Mouse (Mus musculus) c-Kit-positive CD71-negative TER-119-negative erythroid progenitor cells, embryonic 14.5 days (primary cell): ENCODE measurements around the gene Ptprs.

Experiments used
- DNase-seq: peaks from one replicate; pipeline ENCODE4 v3.0.0-alpha.2; 2013; ENCODE audit warnings: low read depth

Ptprs gene

DNA sequence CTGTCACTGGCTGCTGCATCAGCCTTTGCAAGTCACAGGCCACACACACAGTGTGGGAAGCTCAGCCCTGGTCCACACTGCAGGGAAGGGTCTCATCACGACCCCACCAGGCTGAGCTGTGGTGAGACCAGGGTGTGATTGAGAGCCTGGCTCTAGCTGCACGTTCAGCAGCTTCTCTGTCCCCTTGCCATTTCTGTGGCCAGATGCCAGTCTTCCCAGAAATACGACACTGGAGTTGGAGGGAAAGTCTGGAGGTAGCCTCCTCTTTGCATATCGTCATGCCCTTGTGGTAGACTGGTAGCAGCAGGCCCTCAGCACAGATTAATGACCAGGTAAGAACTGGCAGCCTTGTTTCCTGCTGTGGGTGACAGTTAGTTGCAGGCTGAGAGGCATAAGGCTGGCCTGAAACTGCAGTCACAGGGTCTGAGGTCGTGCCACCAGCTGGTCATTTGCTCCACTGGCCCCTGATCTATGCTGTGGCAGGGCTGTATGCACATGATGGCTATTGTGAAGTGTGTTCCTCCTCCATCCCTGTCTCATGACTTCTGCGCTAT is 96.9 kb downstream of the Ptprs start:
- no peak for DNase-seq

- DNase-seq = no peak
Observed at GRCm38 (mm10) chr17:56374851-56375250, 101.4 kb downstream of the Ptprs start.

DNA sequence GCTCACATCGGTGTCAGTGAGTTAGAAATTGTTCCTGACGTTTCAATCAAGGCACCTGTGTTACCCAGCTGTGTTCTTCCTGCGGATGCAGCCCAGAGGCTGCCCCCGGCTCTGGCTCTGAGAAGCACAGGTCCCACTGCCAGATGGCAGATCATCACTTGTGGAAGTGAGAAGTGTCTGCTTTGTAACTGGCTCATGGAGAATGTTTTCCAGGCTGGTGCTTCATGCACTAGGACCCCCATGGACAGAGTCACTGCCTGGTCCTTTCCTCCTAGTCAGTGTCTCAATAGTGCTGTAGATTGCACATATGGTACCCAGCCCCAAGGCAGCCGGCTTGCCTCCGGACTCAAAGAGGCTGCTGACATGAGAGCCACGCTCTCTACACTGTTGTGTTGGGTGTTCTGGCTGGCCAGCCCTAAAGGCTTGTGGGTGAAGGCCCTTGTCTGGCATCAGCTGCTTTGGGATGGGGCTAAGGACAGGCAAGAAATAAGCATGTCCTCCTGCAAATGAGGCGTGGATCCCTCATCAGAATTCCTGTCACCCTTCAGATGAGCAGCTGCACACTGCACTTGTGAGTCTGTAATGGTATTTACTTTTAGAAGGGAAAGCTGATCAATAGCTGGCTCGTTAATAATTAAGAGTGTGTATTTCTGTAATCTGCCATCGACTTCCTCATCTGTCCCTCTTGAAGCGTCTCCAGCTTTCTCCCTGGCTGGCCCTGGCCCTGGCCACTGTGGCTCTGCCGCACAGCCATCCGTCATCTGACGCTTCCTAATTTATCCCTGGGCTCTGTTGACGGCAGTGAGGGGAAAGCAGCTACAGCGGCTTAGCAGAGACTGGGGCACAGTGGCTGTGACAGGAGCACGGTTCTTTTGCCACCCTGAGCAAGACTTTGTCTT is 102.9 kb downstream of the Ptprs start:
- DNase-seq = no peak

GRCm38 (mm10) chr17:56372109-56372508 is 104.2 kb downstream of the Ptprs start:
- DNase-seq = no peak

- DNase-seq = no peak
Observed at GRCm38 (mm10) chr17:56371029-56371660, 105.1 kb downstream of the Ptprs start.

DNA sequence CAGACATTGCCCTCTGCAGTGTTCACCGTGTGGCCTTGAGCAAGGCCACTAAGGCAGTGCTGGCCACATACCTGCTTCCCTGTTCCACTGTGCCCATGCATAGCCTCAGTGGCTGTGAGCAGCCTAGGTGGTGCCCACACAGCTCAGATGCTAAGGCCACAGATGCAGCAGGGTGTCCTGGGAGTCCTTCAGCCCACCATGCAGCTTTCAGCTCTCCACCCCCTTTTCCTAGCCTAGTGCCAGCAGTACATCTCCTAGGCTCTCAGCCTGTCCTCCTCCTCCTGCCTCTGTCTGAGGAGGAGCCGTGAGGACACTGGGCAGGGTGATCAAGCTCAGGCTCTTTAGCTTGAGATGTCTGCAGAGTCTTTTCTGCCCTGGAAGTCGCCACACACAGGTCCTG is 106.2 kb downstream of the Ptprs start:
- no peak for DNase-seq

- no peak for DNase-seq
Observed at GRCm38 (mm10) chr17:56368291-56368790, 107.9 kb downstream of the Ptprs start.

DNA sequence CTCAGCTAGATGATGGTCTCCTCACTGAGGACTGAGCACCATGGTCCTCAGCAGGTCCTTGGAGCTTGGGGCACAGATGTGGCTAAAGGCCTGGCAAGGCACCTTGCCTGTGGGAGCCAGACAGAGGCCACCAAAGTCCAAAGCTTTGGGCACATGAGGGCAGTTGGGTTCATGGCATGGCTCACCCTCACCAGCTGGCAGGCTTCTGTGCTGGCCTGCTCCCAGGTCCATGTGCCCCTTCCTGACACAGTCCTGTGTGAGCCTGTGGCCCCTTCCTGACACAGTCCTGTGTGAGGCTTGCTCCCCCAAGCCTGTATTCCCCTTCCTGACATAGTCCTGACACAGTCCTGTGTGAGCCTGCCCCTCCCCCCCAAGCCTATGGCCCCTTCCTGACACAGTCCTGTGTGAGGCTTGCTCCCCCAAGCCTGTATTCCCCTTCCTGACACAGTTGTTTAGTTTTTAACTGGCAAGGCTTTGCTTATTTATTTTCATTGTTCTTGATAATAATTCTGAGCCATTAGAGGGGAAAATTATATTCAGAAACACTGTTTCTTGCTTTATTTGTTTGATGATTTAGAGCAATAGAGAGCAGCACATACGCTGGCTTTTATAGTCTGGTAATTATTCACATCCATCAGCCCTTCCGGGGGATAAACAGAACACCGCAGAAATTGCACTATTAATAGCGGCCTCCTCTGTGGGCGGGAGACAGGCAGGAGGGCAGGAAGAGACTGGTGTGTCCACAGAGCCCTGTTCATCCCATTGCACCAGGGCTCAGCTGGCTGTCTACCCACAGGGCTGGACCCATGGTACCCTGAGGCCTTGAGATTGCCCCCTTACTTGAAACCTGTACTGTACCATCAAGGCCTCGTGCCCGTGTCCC is 110.3 kb downstream of the Ptprs start:
- no peak for DNase-seq
